Mouse (Mus musculus) brain, adult 2 months (tissue): Measurements from ENCODE around the gene Wdr89.
"Not testable (repeated sequence)": the region's sequence is repeated elsewhere in the genome, so short reads cannot be mapped to it uniquely, and the experiment has no call there.

Source experiments
- DNase-seq: peaks from one replicate; pipeline ENCODE4 v3.0.0; 2011; ENCODE audit warnings: low read depth, low spot score

The Wdr89 gene

DNA sequence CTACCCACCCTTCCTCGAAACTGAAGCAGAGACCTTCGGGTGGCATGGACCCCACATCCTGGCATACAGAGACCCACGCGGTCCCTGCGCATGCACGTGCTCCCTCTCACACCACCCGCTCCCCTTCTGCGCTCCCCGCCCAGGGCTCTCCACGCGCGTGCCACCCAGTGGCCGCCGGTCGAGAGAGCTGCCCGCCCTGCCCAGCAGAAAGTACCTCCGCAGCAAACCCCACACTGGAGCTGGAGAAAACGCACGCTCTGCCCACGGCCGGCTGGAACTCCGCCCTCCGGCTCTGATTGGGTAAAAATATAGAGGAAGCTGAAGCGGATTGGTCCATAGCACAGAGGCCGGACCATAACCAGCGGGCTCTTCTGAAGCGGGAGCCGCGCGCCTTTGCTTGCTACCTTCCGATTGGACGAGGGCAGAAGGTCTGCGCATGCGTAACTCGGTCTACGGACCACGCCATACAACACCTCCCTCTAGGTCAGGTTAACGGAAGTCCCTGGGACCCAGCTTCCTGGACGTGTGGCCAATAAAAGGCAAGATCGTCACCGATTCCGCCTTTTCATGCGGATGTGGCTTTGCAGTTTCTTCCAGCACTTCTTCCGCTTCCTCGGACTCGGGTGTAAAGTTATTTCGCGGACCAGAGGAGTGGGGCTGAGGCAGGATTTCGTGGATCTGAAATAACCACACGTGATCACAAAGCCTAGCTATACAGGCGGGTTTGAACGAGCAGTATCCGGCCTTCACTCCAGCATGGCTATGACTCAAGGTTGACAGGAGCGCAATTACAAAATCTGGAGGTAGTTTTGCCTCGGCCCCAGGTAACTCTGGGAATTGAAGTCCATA, at the start of gene Wdr89:
TSS of gene Wdr89 (minus strand) at position 280 of the 849 bp plus-strand sequence.
- peak; percentile 100 for DNase-seq

DNA sequence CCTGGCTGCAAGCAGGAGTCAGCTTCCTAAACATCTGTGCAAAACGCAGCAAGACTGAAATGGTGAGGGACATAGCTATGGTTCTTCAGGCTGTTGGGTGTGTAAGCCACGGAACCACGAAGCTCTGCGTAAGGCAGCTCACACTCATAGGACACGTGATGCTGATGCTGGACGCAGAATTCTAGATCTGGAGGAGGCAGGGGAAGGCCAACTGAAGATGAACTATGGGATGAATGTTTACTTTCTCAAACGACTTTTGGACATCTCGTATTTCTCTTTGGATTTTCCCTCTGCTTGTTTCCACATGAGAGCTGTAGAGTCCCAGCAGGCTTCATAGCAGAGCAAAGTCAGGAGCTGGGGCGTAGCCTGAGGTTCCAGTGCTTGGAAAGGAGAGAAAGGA, 44.3 kb upstream of the Wdr89 start:
- DNase-seq, result no peak

DNA sequence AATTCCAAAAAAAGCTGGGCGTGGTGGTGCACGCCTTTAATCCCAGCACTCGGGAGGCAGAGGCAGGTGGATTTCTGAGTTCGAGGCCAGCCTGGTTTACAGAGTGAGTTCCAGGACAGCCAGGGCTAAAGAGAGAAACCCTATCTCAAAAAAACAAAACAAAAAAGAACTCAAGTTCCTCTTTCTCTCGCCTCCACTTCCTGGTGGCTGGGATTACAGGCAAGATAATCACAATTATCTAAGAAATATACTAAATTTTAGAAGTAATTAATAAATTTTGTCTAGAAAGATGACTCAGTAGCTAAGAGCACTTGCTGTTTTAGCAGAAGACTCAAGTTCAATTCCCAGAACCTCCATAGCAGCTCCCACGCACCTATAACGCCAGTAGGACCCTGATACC, 43.6 kb upstream of the Wdr89 start:
- not testable (repeated sequence) for DNase-seq

DNA sequence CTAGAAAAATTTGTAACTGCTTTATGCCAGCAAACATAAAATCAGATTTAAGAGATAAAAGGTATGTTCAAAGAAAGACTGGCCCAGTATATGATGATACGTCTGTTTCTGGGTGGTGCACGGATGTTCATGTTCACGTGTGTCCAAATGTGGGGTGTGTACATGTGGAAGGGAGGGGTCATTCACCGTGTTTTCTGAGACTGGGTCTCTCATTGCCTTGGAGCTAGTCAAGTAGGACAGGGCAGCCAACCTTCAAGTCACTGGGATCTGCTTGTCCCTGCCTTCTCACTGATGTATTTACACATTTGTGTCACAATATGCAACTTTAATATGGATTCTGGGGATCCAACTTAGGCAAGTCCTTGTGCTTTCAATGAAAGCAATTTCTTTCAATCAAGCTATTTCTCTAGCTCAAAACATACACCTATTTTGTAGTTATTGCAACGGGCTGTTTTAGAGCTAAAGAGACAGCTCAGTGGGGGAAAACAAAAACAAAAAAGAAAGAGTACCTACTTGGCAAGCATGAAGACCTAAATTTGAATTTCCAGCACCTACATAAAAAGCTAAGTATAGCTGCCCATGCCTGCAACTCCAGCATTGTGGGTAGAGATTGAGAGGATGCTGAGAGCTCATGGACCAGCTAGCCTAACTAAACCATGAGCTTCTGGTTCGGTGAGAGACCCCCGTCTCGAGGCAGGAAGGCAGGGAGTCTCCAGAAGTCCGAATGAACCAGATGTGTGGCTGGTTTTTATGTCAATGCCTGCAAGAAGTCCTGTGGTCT, 41.4 kb upstream of the Wdr89 start:
- DNase-seq, result peak; percentile 43

DNA sequence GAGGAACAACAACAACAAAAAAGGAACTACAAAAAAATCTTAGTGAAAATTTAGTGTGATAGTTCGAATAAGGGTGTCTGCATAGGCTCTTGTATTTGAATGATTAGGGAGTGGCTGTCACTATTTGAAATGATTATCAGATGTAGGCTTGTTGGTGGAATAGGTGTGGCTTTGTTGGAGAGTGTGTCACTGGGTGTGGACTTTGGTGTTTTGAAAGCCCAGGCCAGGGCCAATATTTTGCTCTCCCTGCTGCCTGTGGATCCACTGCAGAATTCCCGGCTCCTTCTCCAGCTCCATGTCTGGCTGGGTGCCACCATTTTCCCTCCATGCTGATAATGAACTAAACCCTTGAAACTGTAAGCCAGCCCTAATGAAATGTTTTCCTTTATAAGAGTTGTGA, 40.2 kb upstream of the Wdr89 start:
- no peak for DNase-seq

DNA sequence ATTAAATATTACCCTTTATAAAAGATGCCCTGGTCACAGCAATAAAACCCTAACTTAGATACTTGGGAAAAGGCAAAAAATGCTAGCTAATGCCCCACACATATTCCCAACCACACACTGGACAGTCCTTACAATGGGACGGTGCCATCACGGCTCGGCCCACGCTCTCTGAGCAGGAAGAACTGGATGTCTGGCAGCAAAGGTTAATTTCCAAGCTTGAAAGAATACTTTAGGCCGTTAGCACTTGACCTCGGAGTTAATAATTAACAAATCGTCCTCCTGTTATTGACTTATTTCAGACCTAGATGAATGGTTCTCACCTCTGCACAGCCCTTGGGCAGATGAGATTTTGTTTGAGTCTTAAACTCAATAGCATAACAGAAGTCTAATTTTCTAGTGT, 37.3 kb upstream of the Wdr89 start:
- DNase-seq, result no peak

DNA sequence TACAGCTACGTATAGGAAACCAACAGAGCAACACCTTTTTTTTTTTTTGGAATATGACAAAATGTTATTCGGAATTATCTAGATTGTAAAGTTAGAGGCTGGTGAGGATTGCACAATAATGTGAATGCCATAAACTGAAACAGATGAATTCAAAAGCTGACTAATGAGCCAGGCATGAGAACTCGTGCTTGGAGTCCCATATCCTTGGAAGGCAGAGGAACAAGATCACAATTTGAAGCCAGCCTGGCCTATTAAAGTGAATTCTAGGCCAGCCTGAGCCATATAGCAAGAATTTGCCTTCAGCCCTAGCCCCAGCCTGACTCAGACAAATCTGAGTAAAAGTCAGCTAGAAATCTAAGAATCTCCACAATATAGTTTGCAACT, 33.4 kb upstream of the Wdr89 start:
- no peak for DNase-seq

DNA sequence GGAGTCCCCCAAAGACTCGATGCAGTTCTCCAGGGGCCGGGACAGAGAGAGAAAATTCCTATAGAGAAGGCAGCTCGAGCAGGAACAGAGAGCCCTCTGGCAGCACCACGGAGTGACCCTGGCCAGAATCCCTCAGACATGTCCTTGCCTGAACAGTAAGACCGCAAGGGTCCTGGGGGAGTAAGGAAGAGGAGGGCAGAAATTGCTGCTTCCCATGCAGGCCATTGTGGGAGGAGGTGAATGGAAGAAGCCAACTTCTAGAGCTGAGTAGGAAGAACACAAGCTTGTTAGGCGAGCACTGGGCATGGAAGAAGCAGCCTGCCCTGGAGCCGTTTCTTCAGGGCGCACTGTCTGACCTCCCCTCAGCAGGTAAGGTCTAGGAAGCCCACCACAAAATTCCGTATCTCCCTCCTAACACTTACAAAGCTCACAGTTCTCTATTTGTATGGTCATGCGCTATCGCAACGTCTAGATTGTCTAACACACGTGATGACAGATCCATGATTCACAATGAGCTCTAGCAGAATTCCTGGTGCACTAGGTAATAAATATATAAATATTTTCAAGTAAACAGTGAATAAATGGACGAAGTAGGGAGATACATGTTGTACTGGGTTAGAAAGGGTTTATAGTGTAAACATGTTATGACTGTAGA, 32.9 kb upstream of the Wdr89 start:
- no peak for DNase-seq

DNA sequence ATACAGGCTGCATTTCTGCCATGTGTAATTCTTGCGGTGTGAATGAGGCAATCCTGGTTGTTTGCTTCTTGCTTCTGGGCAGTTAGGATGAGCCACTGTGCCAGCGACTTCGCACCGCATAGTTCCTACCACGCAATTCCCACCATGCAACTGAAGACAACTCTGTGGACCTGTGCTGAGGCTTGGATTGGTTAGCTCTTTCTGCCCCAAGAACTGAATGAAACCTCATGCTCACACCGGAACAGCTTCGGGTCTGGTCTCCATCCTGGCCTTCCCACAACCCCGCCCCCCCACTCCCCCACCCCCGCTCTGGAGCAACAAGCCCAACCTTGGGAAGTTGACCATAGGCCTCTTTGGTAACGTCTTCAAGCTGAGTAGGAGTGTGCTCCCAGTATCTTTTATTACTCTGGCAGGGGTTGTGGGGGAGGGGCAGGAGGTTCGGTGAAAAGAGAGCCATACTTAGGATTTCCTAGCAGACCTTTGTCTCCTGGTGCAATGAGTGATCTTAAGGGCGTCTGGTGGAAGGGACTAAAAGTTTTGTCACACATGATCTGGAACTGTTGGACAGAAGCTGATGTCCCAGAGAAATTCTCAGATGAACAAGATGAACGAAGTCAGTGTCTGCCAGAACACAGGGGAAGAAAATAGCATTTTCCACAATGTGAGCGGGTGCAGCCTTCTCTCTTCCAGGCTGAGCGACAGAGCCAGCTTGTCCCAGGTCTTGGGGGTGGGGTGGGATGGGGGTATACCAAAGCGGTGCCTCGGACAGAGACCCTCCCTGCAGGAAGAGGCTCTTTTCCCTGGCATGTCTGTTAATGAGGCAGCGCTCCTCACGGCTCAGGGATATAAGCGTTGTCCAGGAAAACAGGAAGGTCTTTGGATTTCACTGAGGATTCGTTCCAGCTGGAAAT, 32.1 kb upstream of the Wdr89 start:
- peak; percentile 28 for DNase-seq

DNA sequence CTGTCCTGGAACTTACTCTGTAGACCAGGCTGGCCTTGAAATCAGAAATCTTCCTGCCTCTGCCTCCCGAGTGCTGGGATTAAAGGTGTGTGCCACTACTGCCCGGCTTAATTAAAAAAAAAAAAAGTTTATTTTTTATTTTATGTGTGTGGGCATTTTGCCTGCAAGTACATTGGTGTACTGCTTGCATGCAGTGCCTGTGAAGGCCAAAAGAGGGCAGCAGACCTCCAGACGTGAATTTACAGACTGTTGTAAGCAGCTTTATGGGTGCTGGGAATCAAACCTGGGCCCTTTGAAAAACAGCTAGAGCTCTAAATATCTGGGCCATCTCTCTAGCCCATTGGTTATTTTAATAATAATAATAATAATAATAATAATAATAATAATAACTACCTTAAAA, 29.4 kb upstream of the Wdr89 start:
- DNase-seq, result no peak

DNA sequence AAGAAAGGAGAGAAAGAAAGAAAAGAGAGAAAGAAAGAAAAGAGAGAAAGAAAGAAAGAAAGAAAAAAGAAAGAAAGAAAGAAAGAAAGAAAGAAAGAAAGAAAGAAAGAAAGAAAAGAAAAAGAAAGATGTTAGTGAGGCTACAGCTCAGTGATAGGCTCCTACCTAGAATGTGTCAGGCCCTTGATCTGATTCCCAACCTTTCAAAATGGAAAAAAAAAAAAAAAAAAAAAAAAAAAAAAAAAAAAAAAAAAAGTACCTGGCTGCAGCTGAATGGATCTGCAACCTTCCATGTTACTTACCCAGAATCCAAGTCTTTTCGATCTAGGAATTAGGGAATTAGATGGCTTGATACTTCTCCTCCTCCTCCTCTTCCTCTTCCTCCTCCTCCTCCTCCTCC, 26.5 kb upstream of the Wdr89 start:
- DNase-seq, result not testable (repeated sequence)

DNA sequence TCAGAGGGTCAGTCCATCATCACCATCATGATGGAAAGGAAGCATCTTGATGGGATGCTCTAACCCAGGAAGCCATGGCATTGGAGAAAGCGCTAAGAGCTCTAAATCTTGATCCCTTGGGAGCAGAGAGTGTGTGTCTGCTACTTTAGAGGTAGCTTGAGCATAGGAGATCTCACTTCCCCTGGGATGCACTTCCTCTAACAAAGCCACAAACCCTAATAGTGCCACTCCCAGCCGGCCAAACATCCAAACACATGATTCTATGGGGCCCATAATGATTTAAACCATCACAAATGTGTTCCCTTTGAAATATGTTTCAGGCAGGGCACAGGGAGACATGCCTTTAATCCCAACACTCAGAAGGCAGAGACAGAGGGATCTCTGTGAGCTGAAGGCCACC, 19.7 kb upstream of the Wdr89 start:
- no peak for DNase-seq

DNA sequence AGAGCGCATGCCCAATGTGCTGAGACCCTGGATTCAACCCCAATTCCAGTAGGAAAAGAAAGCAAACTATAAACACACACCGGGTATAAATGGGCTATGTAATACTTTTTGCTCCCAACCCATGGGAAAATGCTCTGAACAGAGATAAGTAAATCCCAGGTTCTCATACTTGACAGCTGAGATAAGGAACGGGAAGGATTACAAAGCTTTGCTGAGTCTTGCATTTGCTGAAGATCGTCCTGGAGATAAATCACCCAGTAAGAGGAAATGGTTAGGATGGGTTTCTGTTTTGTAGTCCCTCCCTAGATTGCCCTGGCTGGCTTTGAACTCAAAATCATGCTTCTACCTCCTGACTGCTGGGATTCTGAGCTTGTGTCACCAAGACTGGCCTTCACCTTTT, 18.0 kb upstream of the Wdr89 start:
- no peak for DNase-seq

DNA sequence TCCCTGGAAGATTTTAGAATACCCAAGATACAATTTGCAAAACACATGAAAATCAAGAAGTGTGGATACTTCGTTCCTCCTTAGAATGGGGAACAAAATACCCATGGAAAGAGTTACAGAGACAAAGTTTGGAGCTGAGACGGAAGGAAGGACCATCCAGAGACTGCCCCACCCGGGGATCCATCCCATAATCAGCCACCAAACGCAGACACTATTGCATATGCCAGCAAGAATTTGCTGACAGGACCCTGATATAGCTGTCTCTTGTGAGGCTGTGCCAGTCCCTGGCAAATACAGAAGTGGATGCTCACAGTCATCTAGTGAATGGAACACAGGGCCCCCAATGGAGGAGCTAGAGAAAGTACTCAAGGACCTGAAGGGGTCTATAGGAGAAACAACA, 14.7 kb upstream of the Wdr89 start:
- DNase-seq, result not testable (repeated sequence)

DNA sequence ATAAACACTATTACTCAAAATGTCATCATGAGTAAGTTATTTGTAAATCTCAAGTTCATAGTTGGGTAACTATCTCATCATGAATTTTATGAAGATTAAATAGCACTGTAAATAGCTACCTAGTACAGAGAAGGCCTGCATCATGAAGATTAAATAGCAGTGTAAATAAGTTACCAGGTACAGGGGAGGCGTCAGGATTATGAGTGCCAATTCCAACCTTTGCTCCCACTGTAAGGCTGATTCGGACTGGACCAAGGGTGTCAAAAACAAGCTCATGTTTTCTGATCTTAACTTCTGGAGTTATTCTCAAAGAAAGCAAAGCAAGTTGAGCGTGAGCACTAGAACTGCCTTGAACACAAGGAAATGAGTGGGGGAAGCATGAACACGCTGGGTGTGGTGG, 14.3 kb upstream of the Wdr89 start:
- no peak for DNase-seq

DNA sequence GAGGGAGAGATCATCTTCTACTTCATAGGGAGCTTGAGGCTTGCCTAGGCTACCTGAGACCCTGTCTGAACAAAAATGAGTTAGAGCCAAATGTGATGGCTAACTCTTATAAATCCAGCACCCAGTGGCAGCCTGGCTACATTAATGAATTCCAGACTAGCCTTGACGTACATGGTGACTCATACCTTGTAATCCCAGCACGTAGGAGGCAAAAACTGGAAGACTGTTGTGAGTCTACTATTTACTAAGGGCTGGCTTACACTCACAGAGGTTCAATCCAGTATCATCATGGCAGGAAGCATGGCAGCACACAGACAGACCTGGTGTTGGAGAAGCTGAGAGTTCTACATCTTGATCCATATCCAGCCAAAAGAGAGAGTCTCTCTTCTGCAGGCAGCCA, 13.5 kb upstream of the Wdr89 start:
- DNase-seq, result no peak

DNA sequence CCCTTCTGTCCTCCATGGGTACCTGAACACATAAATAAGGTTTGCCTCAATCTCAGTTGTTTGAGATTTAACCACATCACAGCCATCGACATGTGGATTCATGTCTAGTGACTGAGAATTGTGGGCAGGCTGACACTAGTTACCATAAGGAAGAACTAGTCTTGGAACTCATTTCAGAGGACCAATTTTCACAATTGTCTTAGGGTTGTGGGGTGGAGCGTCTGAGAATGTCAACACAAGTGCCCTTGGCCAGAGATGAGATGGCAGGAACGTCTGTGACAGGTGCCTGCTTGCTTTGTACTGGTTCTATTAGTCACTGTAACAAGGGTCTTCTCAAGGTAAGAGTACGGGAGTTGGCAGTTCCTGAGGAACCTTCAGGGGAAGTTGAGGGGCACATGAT, 11.8 kb upstream of the Wdr89 start:
- no peak for DNase-seq

DNA sequence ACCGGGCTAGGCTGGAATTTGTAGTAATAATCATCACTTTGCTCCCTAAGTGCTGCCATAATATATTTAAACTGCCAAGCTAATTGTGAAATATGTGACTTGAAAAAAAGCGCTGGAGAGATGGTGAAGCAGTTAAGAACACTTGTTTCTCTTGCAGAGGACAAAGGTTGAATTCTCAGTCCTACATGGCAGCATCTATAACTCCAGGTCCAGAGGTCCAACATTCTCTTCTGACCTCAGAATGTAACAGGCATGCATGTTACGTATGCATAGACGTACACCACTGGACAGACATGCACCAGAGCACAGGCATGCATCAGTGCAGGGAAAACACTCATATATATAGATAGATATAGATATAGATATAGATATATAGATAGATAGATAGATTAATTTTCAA, 9.1 kb upstream of the Wdr89 start:
- no peak for DNase-seq

DNA sequence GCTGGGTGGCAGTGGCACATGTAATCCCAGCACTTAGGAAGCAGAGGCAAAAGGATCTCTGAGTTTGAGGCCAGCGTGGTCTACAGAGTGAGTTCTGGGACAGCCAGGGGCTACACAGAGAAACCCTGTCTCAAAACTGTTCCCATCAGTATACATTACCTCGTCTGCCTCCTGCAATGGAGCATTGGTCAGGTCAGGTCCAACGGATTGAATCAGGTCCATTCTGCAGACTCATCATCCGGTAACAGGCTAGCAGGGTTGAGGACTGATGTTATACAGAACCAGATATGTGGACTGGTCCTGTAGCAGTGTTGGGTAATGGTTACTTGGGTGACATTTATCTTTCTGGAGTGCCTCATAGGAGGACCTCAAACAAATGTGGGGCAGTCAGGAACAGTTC, 3.3 kb upstream of the Wdr89 start:
- DNase-seq, result no peak

DNA sequence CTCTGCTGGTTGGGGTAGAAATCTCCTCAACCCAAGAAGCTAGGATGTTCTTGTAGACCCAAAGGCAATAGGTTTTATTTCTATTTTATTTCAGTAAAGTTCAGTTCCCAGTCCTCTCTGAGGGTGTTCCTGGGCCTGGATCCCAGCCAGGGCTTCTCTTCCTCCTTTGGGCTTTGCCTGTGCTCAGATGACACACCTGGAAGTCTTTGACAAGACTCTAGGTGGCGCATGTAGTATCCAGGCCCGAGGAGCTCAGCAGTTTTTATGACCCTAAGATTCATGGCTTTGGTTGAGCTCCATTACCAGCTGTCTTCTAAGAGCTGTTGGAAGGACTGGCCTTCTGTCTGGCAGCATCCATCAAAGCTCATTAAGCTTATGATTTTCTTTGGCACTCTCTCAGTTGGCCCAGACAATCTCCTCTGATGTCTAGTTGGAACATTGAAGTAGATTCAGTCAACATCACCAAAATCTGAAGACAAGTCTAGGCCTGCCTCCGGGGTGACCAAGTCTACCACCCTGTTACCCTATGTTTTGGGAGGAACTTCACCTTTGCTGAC, 2.5 kb upstream of the Wdr89 start:
- DNase-seq, result peak; percentile 5

DNA sequence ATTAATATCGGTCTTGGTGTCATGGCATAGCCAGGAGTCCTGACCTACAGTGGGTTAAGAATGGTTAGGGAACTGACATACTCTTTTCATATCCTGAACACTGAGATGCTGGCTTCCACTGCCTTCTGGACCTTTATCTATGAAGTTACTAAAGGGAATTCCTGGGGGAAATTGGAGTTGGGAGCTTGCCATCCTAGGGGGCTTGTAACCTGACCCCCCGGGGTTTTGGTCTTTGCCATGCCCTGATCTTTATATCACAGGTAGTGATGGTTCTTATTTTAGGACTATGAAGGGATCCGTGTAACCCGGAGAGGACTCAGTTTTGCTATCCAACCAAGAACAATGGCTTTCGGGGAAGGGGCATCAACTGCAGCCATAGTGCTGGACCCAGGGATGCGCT, 1.3 kb upstream of the Wdr89 start:
- DNase-seq, result no peak
